ENCODE assay signal across 10 mouse cellular contexts in genomic region chr16:38622283-38622682, GRCm38 (mm10).
A peak's percentile ranks its signal among the peaks of the same experiment; 100 is the strongest.
DNase-seq lines count a peak whose midpoint lies in the region; ATAC-seq and TF ChIP-seq lines count a peak whose summit lies in the region.
"Had no signal": no experiment of that assay in that cellular context is flagged by ENCODE, and none has a peak within 500 bp of the region (broad histone marks: within the 10 kb centered on the region; RNA-seq: fewer than 3 reads in every experiment).

No protein-coding gene starts in this region.

- H3K9ac ChIP-seq in heart, embryonic 15.5 days: no peak overlapping the region
- no peak overlapping the region for H3K9ac ChIP-seq in heart, embryonic 11.5 days (ENCODE audit: low read depth, low read length)
- no peak overlapping the region for H3K9ac ChIP-seq in midbrain, embryonic 11.5 days (ENCODE audit: low read length)
- H3K9ac ChIP-seq in midbrain, embryonic 16.5 days (ENCODE audit: low read depth, low read length): no peak overlapping the region
- H3K9ac ChIP-seq in forebrain, embryonic 11.5 days (ENCODE audit: low read length): no peak overlapping the region
- H3K9ac ChIP-seq: embryonic facial prominence, embryonic 15.5 days had no signal

- H3K9me3 ChIP-seq in heart, embryonic 15.5 days (replicated peaks): no peaks in the 10 kb centered on the region
- no peaks in the 10 kb centered on the region for H3K9me3 ChIP-seq in heart, embryonic 11.5 days (replicated peaks; ENCODE audit: control insufficient read depth, low read length)
- H3K9me3 ChIP-seq in midbrain, embryonic 11.5 days (ENCODE audit: control insufficient read depth, low read length): no peaks in the 10 kb centered on the region
- H3K9me3 ChIP-seq in midbrain, embryonic 16.5 days (replicated peaks; ENCODE audit: control insufficient read depth, low read length, poor library complexity, severe bottlenecking): no peaks in the 10 kb centered on the region
- no peaks in the 10 kb centered on the region for H3K9me3 ChIP-seq in forebrain, embryonic 11.5 days (ENCODE audit: control insufficient read depth, low read length)
- H3K9me3 ChIP-seq: embryonic facial prominence, embryonic 15.5 days; hindbrain, embryonic 10.5 days had no signal

- peak; percentile 82 for DNase-seq in midbrain, embryonic 11.5 days (ENCODE audit: low spot score, missing footprints)
- peak; percentile 21 for DNase-seq in retina, postnatal 7 days (ENCODE audit: low read depth, low spot score)
- no peak for DNase-seq in right cerebral cortex, postnatal 14 days
- no peak for DNase-seq in forebrain, embryonic 11.5 days (ENCODE audit: low spot score)

- 76% methylated on average over 2 of the region's 2 CpGs for WGBS in heart, embryonic 15.5 days
- WGBS in heart, embryonic 11.5 days (ENCODE audit: insufficient replicate concordance): 62% methylated on average over 2 of the region's 2 CpGs
- 81% methylated on average over 2 of the region's 2 CpGs for WGBS in midbrain, embryonic 11.5 days
- WGBS in midbrain, embryonic 16.5 days: 79% methylated on average over 2 of the region's 2 CpGs
- 62% methylated on average over 2 of the region's 2 CpGs for WGBS in forebrain, embryonic 11.5 days

- H3K4me3 ChIP-seq in heart, embryonic 15.5 days: no peak overlapping the region
- H3K4me3 ChIP-seq in heart, embryonic 11.5 days (ENCODE audit: low read depth, low read length): no peak overlapping the region
- H3K4me3 ChIP-seq in midbrain, embryonic 11.5 days (ENCODE audit: low read depth, low read length): no peak overlapping the region
- H3K4me3 ChIP-seq in midbrain, embryonic 16.5 days (ENCODE audit: low read depth, low read length): no peak overlapping the region
- no peak overlapping the region for H3K4me3 ChIP-seq in bone marrow macrophage, adult 2 months (ENCODE audit: insufficient read depth, low read length)
- no peak overlapping the region for H3K4me3 ChIP-seq in forebrain, embryonic 11.5 days (ENCODE audit: low read depth, low read length)
- H3K4me3 ChIP-seq: embryonic facial prominence, embryonic 15.5 days; hindbrain, embryonic 10.5 days had no signal

- H3K4me1 ChIP-seq in heart, embryonic 15.5 days (replicated peaks): peaks cover 60% of the 10 kb centered on the region
- peaks cover 49% of the 10 kb centered on the region for H3K4me1 ChIP-seq in heart, embryonic 11.5 days (ENCODE audit: control insufficient read depth, insufficient read depth, low read length)
- H3K4me1 ChIP-seq in midbrain, embryonic 11.5 days (ENCODE audit: control insufficient read depth, insufficient read depth, low read length): no peaks in the 10 kb centered on the region
- no peaks in the 10 kb centered on the region for H3K4me1 ChIP-seq in midbrain, embryonic 16.5 days (ENCODE audit: control insufficient read depth, insufficient read depth, low read length)
- no peaks in the 10 kb centered on the region for H3K4me1 ChIP-seq in bone marrow macrophage, adult 2 months (ENCODE audit: control insufficient read depth, insufficient read depth, low read length)
- no peaks in the 10 kb centered on the region for H3K4me1 ChIP-seq in forebrain, embryonic 11.5 days (replicated peaks; ENCODE audit: control insufficient read depth, insufficient read depth, low read length)
- H3K4me1 ChIP-seq: embryonic facial prominence, embryonic 15.5 days had no signal

- TF ChIP-seq CTCF in bone marrow macrophage, adult 2 months (IDR thresholded peaks at IDR 0.05; ENCODE audit: low read depth, low read length): peak; percentile 21; the same call in 1 of the 2 replicates

- H3K27ac ChIP-seq in heart, embryonic 15.5 days: peak overlapping the region; percentile 87
- no peak overlapping the region for H3K27ac ChIP-seq in heart, embryonic 11.5 days (ENCODE audit: low read depth, low read length)
- H3K27ac ChIP-seq in midbrain, embryonic 11.5 days (ENCODE audit: low read depth, low read length): no peak overlapping the region
- no peak overlapping the region for H3K27ac ChIP-seq in midbrain, embryonic 16.5 days (ENCODE audit: low read length)
- H3K27ac ChIP-seq in bone marrow macrophage, adult 2 months (ENCODE audit: insufficient read depth, low read depth, low read length): no peak overlapping the region
- H3K27ac ChIP-seq in forebrain, embryonic 11.5 days (ENCODE audit: low read depth, low read length): no peak overlapping the region
- H3K27ac ChIP-seq: embryonic facial prominence, embryonic 15.5 days; hindbrain, embryonic 10.5 days had no signal

- ATAC-seq in heart, embryonic 15.5 days (replicated peaks; ENCODE audit: insufficient number of reproducible peaks, insufficient read depth, low FRiP score, low read depth): no peak
- no peak for ATAC-seq in heart, embryonic 11.5 days (replicated peaks; ENCODE audit: insufficient number of reproducible peaks, low FRiP score, low TSS enrichment)
- ATAC-seq in midbrain, embryonic 11.5 days (ENCODE audit: low FRiP score): no peak
- ATAC-seq in midbrain, embryonic 16.5 days: no peak
- ATAC-seq in forebrain, embryonic 11.5 days (replicated peaks; ENCODE audit: low FRiP score): no peak

- peaks cover 43% of the 10 kb centered on the region for H3K36me3 ChIP-seq in heart, embryonic 15.5 days
- H3K36me3 ChIP-seq in heart, embryonic 11.5 days (ENCODE audit: control insufficient read depth, insufficient read depth, low read length): peaks cover 15% of the 10 kb centered on the region
- no peaks in the 10 kb centered on the region for H3K36me3 ChIP-seq in midbrain, embryonic 11.5 days (ENCODE audit: control insufficient read depth, insufficient read depth, low read length)
- no peaks in the 10 kb centered on the region for H3K36me3 ChIP-seq in midbrain, embryonic 16.5 days (ENCODE audit: control insufficient read depth, insufficient read depth, low read length)
- no peaks in the 10 kb centered on the region for H3K36me3 ChIP-seq in forebrain, embryonic 11.5 days (ENCODE audit: control insufficient read depth, insufficient read depth, low read length)

- no peak overlapping the region for H3K4me2 ChIP-seq in heart, embryonic 15.5 days
- H3K4me2 ChIP-seq in heart, embryonic 11.5 days: no peak overlapping the region
- no peak overlapping the region for H3K4me2 ChIP-seq in midbrain, embryonic 11.5 days
- H3K4me2 ChIP-seq in midbrain, embryonic 16.5 days (ENCODE audit: low read length): no peak overlapping the region
- H3K4me2 ChIP-seq in forebrain, embryonic 11.5 days (ENCODE audit: low read depth, low read length, severe bottlenecking): no peak overlapping the region
- H3K4me2 ChIP-seq: embryonic facial prominence, embryonic 15.5 days had no signal

- no peaks in the 10 kb centered on the region for H3K27me3 ChIP-seq in heart, embryonic 15.5 days
- no peaks in the 10 kb centered on the region for H3K27me3 ChIP-seq in heart, embryonic 11.5 days (ENCODE audit: control insufficient read depth, insufficient read depth, low read length)
- H3K27me3 ChIP-seq in midbrain, embryonic 11.5 days (ENCODE audit: control insufficient read depth, insufficient read depth, low read length): no peaks in the 10 kb centered on the region
- no peaks in the 10 kb centered on the region for H3K27me3 ChIP-seq in midbrain, embryonic 16.5 days (ENCODE audit: control insufficient read depth, insufficient read depth, low read depth, low read length)
- no peaks in the 10 kb centered on the region for H3K27me3 ChIP-seq in forebrain, embryonic 11.5 days (ENCODE audit: control insufficient read depth, insufficient read depth, low read length)
- H3K27me3 ChIP-seq: embryonic facial prominence, embryonic 15.5 days had no signal

- TF ChIP-seq POLR2A in bone marrow macrophage, adult 2 months (IDR thresholded peaks at IDR 0.05; ENCODE audit: borderline replicate concordance, low read depth, low read length): no peak

Comparison
In these comparisons a context has a peak if more than half of its experiments do, and no peak if none do; other contexts are left out.
1. DNase-seq: peak in midbrain, embryonic 11.5 days (single experiment) and retina, postnatal 7 days (single experiment); none in right cerebral cortex, postnatal 14 days (single experiment) and forebrain, embryonic 11.5 days (single experiment).